Mouse (Mus musculus): ENCODE measurements around the gene Clint1.

Clint1 gene

GRCm38 (mm10) chr11:45927456-45927855 is 75.6 kb downstream of the Clint1 start:
- DNase-seq (ENCODE audit: extremely low read depth, low read depth) = no peak

GRCm38 (mm10) chr11:45929541-45929940 is 77.7 kb downstream of the Clint1 start:
- DNase-seq (ENCODE audit: extremely low read depth, low read depth) = no peak

GRCm38 (mm10) chr11:45932771-45933170 is 80.9 kb downstream of the Clint1 start:
- DNase-seq (ENCODE audit: extremely low read depth, low read depth) = no peak

GRCm38 (mm10) chr11:45937478-45937877 is 85.6 kb downstream of the Clint1 start:
- no peak for DNase-seq (ENCODE audit: extremely low read depth, low read depth)

GRCm38 (mm10) chr11:45938917-45939316 is 87.1 kb downstream of the Clint1 start:
- no peak for DNase-seq (ENCODE audit: extremely low read depth, low read depth)

- no peak for DNase-seq (ENCODE audit: extremely low read depth, low read depth)
Observed at GRCm38 (mm10) chr11:45942281-45942680, 90.4 kb downstream of the Clint1 start.

GRCm38 (mm10) chr11:45943108-45943705 is 91.4 kb downstream of the Clint1 start:
- DNase-seq (ENCODE audit: extremely low read depth, low read depth) = no peak

GRCm38 (mm10) chr11:45943891-45944642 is 92.2 kb downstream of the Clint1 start:
- peak; percentile 6 for DNase-seq (ENCODE audit: extremely low read depth, low read depth)

GRCm38 (mm10) chr11:45944643-45945156 is 92.8 kb downstream of the Clint1 start, which contains the start of gene Lsm11:
Gene Lsm11 (minus strand): TSS chr11:45944935.
- DNase-seq (ENCODE audit: extremely low read depth, low read depth) = peak; percentile 58

GRCm38 (mm10) chr11:45946796-45947195 is 94.9 kb downstream of the Clint1 start:
- no peak for DNase-seq (ENCODE audit: extremely low read depth, low read depth)

- DNase-seq (ENCODE audit: extremely low read depth, low read depth) = no peak
Observed at GRCm38 (mm10) chr11:45947491-45947890, 95.6 kb downstream of the Clint1 start.

GRCm38 (mm10) chr11:45955127-45955627 is 103.3 kb downstream of the Clint1 start, which contains the start of gene Thg1l:
Gene Thg1l (minus strand): TSS chr11:45955494.
- DNase-seq (ENCODE audit: extremely low read depth, low read depth) = peak; percentile 92

GRCm38 (mm10) chr11:45959598-45959997 is 107.7 kb downstream of the Clint1 start:
- peak; percentile 43 for DNase-seq (ENCODE audit: extremely low read depth, low read depth)

- no peak for DNase-seq (ENCODE audit: extremely low read depth, low read depth)
Observed at GRCm38 (mm10) chr11:45960003-45960402, 108.2 kb downstream of the Clint1 start.
